Mouse (Mus musculus): ENCODE measurements around the gene Klf1. TPM values are rescaled to one million over a fixed set of nuclear protein-coding genes. Genes with fewer than 3 reads are reported as not detected.
A peak's percentile ranks its signal among the peaks of the same experiment; 100 is the strongest.

Klf1 gene
- total RNA-seq (2022) = not detected

GRCm38 (mm10) chr8:84901752-84902151 lies at the start of gene Klf1:
Gene Klf1, plus strand, starts transcription at chr8:84901928.
- DNase-seq (ENCODE audit: low spot score) = no peak

DNA sequence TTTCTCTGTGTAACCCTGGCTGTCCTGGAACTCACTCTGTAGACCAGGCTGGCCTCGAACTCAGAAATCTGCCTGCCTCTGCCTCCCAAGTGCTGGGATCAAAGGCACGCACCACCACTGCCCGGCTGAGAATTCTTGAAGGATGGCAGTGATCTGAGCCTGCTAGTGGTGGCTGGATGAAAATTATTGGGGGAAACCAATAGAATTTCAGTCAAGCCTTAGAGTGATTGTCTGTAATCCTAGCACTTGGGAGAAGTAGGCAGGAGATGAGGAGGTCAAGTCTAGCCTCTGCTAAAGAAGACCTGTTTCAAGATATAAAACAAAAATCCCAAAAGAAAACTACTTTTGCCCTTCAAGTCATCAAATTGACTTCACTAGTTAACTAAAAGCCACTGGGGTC lies 45.3 kb upstream of the Klf1 start:
- DNase-seq (ENCODE audit: low spot score) = no peak

- DNase-seq (ENCODE audit: low spot score) = peak; percentile 95
These were observed 44.8 kb upstream of the Klf1 start, which contains the start of gene Farsa for GRCm38 (mm10) chr8:84856864-84857441. Gene Farsa, plus strand, starts transcription at chr8:84856989.

- peak; percentile 37 for DNase-seq (ENCODE audit: low spot score)
These were observed 30.1 kb upstream of the Klf1 start, which contains the start of gene Syce2 for GRCm38 (mm10) chr8:84871376-84872308. Gene Syce2, plus strand, starts transcription at chr8:84872111.

GRCm38 (mm10) chr8:84872309-84872965 lies 29.3 kb upstream of the Klf1 start:
- no peak for DNase-seq (ENCODE audit: low spot score)

DNA sequence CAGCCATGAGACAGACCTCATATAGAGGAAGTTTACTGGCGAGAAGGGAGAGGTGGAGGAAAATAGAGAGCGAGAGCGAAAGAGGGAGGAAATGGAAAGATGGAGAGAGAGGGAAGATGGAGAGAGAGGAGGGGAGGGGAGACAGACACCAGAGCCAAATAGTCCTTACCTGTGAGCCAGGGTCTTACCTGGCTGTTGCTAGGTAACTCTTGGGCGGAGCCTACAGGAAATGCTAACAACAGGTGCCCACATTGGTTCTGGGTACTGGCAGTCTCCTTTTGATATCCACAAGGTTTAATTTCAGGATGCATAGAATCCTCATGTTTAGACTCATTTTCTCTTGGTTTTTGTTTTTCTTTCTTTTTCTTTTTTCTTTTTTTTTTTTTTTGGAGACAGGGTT lies 28.7 kb upstream of the Klf1 start:
- no peak for DNase-seq (ENCODE audit: low spot score)

DNA sequence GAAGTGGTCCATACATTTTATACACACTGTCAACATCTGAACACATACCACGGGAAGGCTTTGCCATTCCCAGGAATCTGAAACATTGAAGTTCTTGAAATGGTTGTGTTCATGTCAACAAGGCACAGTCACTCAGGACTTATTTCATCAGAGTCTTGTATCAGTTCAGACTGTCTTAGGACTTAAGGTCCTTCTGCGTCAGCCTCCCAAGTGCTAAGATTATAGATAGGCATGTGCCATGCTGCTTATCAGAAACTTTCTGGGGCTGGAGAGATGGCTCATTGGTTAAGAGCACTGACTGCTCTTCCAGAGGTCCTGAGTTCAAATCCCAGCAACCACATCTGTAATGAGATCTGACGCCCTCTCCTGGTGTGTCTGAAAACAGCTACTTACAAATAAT lies 27.4 kb upstream of the Klf1 start:
- no peak for DNase-seq (ENCODE audit: low spot score)

- DNase-seq (ENCODE audit: low spot score) = no peak
These were observed 24.3 kb upstream of the Klf1 start for GRCm38 (mm10) chr8:84877297-84878035.

GRCm38 (mm10) chr8:84878915-84879314 lies 22.8 kb upstream of the Klf1 start:
- no peak for DNase-seq (ENCODE audit: low spot score)

- no peak for DNase-seq (ENCODE audit: low spot score)
These were observed 17.0 kb upstream of the Klf1 start for GRCm38 (mm10) chr8:84884728-84885127.

- DNase-seq (ENCODE audit: low spot score) = no peak
These were observed 13.4 kb upstream of the Klf1 start for GRCm38 (mm10) chr8:84888280-84888679.

- no peak for DNase-seq (ENCODE audit: low spot score)
These were observed 12.6 kb upstream of the Klf1 start for GRCm38 (mm10) chr8:84889141-84889540.

DNA sequence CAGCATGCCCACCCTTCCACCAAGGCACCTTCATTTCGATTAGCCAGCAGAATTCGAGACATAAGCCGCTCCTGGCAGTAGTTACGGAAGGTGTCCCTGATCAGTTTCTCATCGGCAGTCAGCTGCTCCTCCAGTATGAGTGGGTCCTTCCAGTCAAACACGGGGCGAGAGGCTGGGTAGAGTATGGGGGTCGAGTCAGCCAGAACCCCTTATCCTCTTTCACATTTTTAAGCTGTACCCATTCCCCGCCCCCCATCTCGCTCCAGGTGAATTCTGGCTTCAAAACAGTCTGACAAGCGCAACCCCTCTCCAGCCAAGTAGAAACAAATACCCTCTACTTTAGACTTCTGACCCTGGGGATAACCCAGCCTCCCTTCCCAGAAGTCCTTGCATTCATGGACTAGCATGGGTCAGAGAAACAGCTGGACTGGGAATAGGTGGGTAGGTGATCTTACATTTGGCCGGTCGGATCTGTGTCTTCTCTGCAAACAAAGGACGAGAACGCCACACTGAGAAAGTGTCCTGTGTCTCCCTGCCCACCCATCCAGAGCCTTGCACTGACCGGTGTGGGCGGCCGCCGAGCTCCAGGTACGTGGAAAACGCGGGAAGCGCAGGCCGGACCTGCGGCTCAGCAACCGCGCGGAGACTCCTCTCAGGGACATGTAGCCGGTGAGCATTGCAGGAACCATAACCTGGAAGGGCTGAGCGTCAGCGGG lies 8.6 kb upstream of the Klf1 start:
- no peak for DNase-seq (ENCODE audit: low spot score)

DNA sequence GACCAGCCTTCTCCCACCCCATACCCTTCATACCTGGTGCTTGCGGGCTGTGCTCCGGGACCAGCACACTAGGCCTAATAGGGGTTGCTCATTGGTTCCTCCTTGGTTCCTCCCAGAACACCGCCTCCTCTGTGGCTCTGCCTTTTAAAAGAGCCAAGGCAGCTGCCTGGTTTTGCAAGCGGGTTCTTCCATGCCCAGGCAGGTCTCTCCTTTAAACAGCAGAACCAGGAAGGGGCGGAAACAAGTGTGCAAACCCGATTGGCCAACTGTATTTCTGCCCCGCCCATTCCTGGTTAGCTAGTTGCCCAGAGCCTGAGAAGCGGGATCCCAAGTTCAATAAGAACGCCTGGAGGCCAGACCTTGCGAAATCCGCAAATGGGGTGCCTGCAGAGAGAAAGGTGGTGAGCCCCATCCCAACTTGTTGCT lies 8.0 kb upstream of the Klf1 start, which contains the start of gene Gcdh:
TSS of gene Gcdh (minus strand) at position 213 of the 426 bp plus-strand sequence.
- DNase-seq (ENCODE audit: low spot score) = peak; percentile 98

GRCm38 (mm10) chr8:84895963-84896362 lies 5.8 kb upstream of the Klf1 start:
- no peak for DNase-seq (ENCODE audit: low spot score)

- no peak for DNase-seq (ENCODE audit: low spot score)
These were observed 657 bp upstream of the Klf1 start for GRCm38 (mm10) chr8:84901071-84901470.

DNA sequence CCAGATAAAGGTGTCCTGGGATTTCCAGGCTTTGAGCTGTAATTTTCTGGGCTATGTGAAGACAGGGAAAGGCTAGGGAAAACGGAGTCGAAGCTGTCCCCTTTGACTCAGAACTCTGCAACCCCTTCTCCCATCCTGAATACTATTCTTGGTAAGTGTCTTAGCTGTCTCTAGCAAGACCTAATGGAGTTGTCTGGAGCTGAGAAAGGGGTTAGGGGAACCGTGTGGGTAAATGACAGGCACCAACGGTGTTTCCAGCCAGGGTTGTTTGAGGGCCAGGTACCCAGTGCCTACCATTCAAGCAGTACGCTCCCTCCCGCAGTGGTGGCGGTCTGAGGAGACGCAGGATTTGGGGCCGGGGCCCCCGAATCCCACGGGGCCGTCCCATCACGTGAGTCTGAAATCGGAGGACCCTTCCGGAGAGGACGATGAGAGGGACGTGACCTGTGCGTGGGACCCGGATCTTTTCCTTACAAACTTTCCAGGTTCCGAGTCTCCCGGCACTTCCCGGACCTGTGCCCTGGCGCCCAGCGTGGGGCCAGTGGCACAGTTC lies 715 bp downstream of the Klf1 start:
- DNase-seq (ENCODE audit: low spot score) = no peak

DNA sequence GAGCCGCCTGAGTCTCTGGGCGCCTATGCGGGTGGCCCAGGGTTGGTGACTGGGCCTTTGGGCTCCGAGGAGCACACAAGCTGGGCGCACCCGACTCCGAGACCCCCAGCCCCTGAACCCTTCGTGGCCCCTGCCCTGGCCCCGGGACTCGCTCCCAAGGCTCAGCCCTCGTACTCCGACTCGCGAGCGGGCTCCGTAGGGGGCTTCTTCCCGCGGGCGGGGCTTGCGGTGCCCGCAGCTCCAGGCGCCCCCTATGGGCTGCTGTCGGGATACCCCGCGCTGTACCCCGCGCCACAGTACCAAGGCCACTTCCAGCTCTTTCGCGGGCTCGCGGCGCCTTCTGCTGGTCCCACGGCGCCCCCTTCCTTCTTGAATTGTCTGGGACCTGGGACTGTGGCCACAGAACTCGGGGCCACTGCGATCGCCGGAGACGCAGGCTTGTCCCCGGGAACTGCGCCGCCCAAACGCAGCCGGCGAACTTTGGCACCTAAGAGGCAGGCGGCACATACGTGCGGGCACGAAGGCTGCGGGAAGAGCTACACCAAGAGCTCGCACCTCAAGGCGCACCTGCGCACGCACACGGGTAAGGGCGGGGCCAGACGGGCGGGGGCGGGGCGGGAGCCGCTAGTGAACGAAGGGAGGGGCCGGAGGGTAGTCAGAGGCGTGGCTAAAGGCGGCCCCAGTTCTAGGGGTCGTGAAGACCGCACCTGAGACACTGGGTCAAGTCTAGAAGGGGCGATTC lies 1.4 kb downstream of the Klf1 start:
- peak; percentile 89 for DNase-seq (ENCODE audit: low spot score)

- DNase-seq (ENCODE audit: low spot score) = no peak
These were observed 2.6 kb downstream of the Klf1 start for GRCm38 (mm10) chr8:84904351-84904750.

DNA sequence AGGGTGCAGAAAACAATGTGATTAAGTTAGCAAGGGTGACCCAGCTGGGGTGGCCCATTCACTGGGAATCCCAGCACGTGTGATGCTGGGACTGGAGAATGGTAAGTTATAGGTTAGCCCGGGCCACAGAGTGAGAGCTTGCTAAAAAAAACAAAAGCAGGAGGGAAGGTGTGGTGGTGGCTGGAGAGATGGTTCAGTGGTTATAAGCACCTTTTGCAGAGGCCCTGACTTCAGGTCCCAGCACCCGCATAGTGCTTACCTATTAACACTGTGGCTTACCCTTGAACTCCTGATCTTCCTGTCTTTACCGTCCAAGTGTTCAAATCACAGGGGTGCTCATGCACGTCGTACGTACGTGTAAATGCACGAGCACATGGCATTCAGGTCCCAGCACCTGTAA lies 5.3 kb downstream of the Klf1 start:
- DNase-seq (ENCODE audit: low spot score) = no peak

All from heart, adult 8-10 months (tissue).